Mouse (Mus musculus) neural tube, embryonic 11.5 days (tissue): ENCODE measurements around the gene Aurkb. TPM values are rescaled to one million over a fixed set of nuclear protein-coding genes. Genes with fewer than 3 reads are reported as not detected.
A peak's percentile ranks its signal among the peaks of the same experiment; 100 is the strongest.

Experiments used
- ATAC-seq: fragments of 200-750 bp; cut with Nextera tagmentation; 2 replicates; pipeline ENCODE4 v1.8.0; 2017; ENCODE audit warnings: moderate number of reproducible peaks, mild to moderate bottlenecking, moderate TSS enrichment, moderate library complexity; ENCODE audit not compliant: insufficient read depth, low FRiP score, low TSS enrichment
- DNase-seq: peaks from one replicate; pipeline ENCODE4 v3.0.0-alpha.2; 2015; ENCODE audit warnings: low spot score
- H3K27ac ChIP-seq: fragments of 300-500 bp; sonication (generic); 2 replicates; pipeline ENCODE4 v1.5.1; 2014; ENCODE audit warnings: low read depth, mild to moderate bottlenecking, low read length
- H3K27me3 ChIP-seq: fragments of 300-500 bp; sonication (generic); 2 replicates; pipeline ENCODE4 v1.6.1; 2014; ENCODE audit warnings: mild to moderate bottlenecking, low read length, mixed read lengths; ENCODE audit not compliant: control insufficient read depth, insufficient read depth
- H3K36me3 ChIP-seq: fragments of 300-500 bp; sonication (generic); 2 replicates; pipeline ENCODE4 v1.6.1; 2014; ENCODE audit warnings: mild to moderate bottlenecking, low read length, moderate library complexity, mixed read lengths; ENCODE audit not compliant: control insufficient read depth, insufficient read depth
- H3K4me1 ChIP-seq: fragments of 300-500 bp; sonication (generic); 2 replicates; pipeline ENCODE4 v1.6.1; 2014; ENCODE audit warnings: low read length, mixed read lengths; ENCODE audit not compliant: control insufficient read depth, insufficient read depth
- H3K4me2 ChIP-seq: fragments of 300-500 bp; sonication (generic); 2 replicates; pipeline ENCODE4 v1.6.1; 2014; ENCODE audit warnings: low read depth, mild to moderate bottlenecking, moderate library complexity
- H3K4me3 ChIP-seq: fragments of 300-500 bp; sonication (generic); 2 replicates; pipeline ENCODE4 v1.5.1; 2014; ENCODE audit warnings: low read depth, low read length
- H3K9ac ChIP-seq: fragments of 300-500 bp; sonication (generic); 2 replicates; pipeline ENCODE4 v1.6.1; 2014; ENCODE audit warnings: mild to moderate bottlenecking, low read length
- H3K9me3 ChIP-seq: fragments of 300-500 bp; sonication (generic); 2 replicates; pipeline ENCODE4 v1.6.1; 2016; ENCODE audit warnings: low read length; ENCODE audit not compliant: control insufficient read depth
- WGBS: fragments of 180-500 bp; shearing (Covaris S2); extraction: QIAGEN DNeasy Blood & Tissue Kit; methylation state at CpG from one replicate; pipeline ENCODE4 v1.1.7; 2014; 5-methylcytosine and 5-hydroxymethylcytosine counted together
- polyA plus RNA-seq: library from polyadenylated mRNA; unstranded; fragments of >200 nt; fragmentation: Nextera tagmentation; extraction: Ambion mirVana; gene quantifications from 2 replicates; pipeline ENCODE4 v1.2.1, GENCODE M21; 2014

The Aurkb gene
- polyA plus RNA-seq, 1 experiment from 2014 or later: 155 TPM

- ATAC-seq (no peak), DNase-seq (no peak)
- Histone ChIP-seq H3K9ac (no peak overlapping the region), H3K9me3 (no peaks in the 10 kb centered on the region), H3K27ac (no peak overlapping the region), H3K4me3 (no peak overlapping the region), H3K4me1 (no peaks in the 10 kb centered on the region), H3K4me2 (no peak overlapping the region), H3K27me3 (no peaks in the 10 kb centered on the region), H3K36me3 (no peaks in the 10 kb centered on the region)
- WGBS: 73% methylated on average over 6 of the region's 6 CpGs
These were observed 32.6 kb downstream of the Aurkb start for GRCm38 (mm10) chr11:69078041-69078440.

- Histone ChIP-seq H3K4me2 (no peak overlapping the region), H3K9ac (no peak overlapping the region), H3K27ac (no peak overlapping the region), H3K27me3 (no peaks in the 10 kb centered on the region), H3K4me1 (no peaks in the 10 kb centered on the region), H3K36me3 (no peaks in the 10 kb centered on the region), H3K4me3 (no peak overlapping the region), H3K9me3 (no peaks in the 10 kb centered on the region)
- ATAC-seq: no peak
- no peak for DNase-seq
- 66% methylated on average over 5 of the region's 5 CpGs for WGBS
These were observed 33.5 kb downstream of the Aurkb start for GRCm38 (mm10) chr11:69078805-69079438.

- 78% methylated on average over 15 of the region's 15 CpGs for WGBS
- Histone ChIP-seq H3K36me3 (no peaks in the 10 kb centered on the region), H3K9ac (no peak overlapping the region)
These were observed 34.8 kb downstream of the Aurkb start for GRCm38 (mm10) chr11:69080102-69080854.

GRCm38 (mm10) chr11:69080855-69081222 is 35.4 kb downstream of the Aurkb start:
- no peak for DNase-seq
- H3K4me1 ChIP-seq: no peaks in the 10 kb centered on the region

More at GRCm38 (mm10) chr11:69080102-69080854, 34.8 kb downstream of the Aurkb start:
- H3K27me3 ChIP-seq: no peaks in the 10 kb centered on the region
- DNase-seq (no peak), ATAC-seq (no peak)
- H3K4me1 ChIP-seq: no peaks in the 10 kb centered on the region
- H3K9me3 ChIP-seq: no peaks in the 10 kb centered on the region
- H3K4me3 ChIP-seq: no peak overlapping the region
- no peak overlapping the region for H3K27ac ChIP-seq
- H3K4me2 ChIP-seq: no peak overlapping the region

GRCm38 (mm10) chr11:69081613-69082012 is 36.2 kb downstream of the Aurkb start:
- Histone ChIP-seq H3K9ac (no peak overlapping the region), H3K9me3 (no peaks in the 10 kb centered on the region), H3K4me2 (no peak overlapping the region), H3K27me3 (no peaks in the 10 kb centered on the region), H3K4me1 (no peaks in the 10 kb centered on the region), H3K36me3 (no peaks in the 10 kb centered on the region), H3K27ac (no peak overlapping the region), H3K4me3 (no peak overlapping the region)
- ATAC-seq (no peak), DNase-seq (no peak)
- 81% methylated on average over 7 of the region's 7 CpGs for WGBS

More at GRCm38 (mm10) chr11:69080855-69081222, 35.4 kb downstream of the Aurkb start:
- Histone ChIP-seq H3K4me2 (no peak overlapping the region), H3K27ac (no peak overlapping the region), H3K4me3 (no peak overlapping the region), H3K9ac (no peak overlapping the region), H3K27me3 (no peaks in the 10 kb centered on the region), H3K36me3 (no peaks in the 10 kb centered on the region), H3K9me3 (no peaks in the 10 kb centered on the region)
- ATAC-seq: no peak
- WGBS: 83% methylated on average over 8 of the region's 8 CpGs

- H3K4me1 ChIP-seq: peaks cover 10% of the 10 kb centered on the region
- H3K9me3 ChIP-seq: no peaks in the 10 kb centered on the region
- no peak overlapping the region for H3K4me2 ChIP-seq
- 69% methylated on average over 6 of the region's 6 CpGs for WGBS
- DNase-seq (no peak), ATAC-seq (no peak)
- H3K36me3 ChIP-seq: no peaks in the 10 kb centered on the region
- no peaks in the 10 kb centered on the region for H3K27me3 ChIP-seq
- no peak overlapping the region for H3K4me3 ChIP-seq
- H3K9ac ChIP-seq: no peak overlapping the region
- no peak overlapping the region for H3K27ac ChIP-seq
These were observed 40.2 kb downstream of the Aurkb start for GRCm38 (mm10) chr11:69085608-69086007.

- ATAC-seq: no peak
- no peak for DNase-seq
- no peak overlapping the region for H3K4me3 ChIP-seq
- no peaks in the 10 kb centered on the region for H3K27me3 ChIP-seq
- H3K27ac ChIP-seq: no peak overlapping the region
- no peak overlapping the region for H3K4me2 ChIP-seq
- H3K9me3 ChIP-seq: no peaks in the 10 kb centered on the region
- H3K9ac ChIP-seq: no peak overlapping the region
- WGBS: 67% methylated on average over 6 of the region's 6 CpGs
- H3K36me3 ChIP-seq: no peaks in the 10 kb centered on the region
- H3K4me1 ChIP-seq: peaks cover 10% of the 10 kb centered on the region
These were observed 40.9 kb downstream of the Aurkb start for GRCm38 (mm10) chr11:69086390-69086789.

- Histone ChIP-seq H3K27ac (peak overlapping the region; percentile 40; the same call in 1 of the 2 replicates), H3K27me3 (no peaks in the 10 kb centered on the region), H3K36me3 (no peaks in the 10 kb centered on the region), H3K9ac (no peak overlapping the region), H3K4me2 (no peak overlapping the region), H3K4me1 (peaks cover 10% of the 10 kb centered on the region), H3K4me3 (no peak overlapping the region), H3K9me3 (no peaks in the 10 kb centered on the region)
- DNase-seq (no peak), ATAC-seq (no peak)
- 30% methylated on average over 4 of the region's 4 CpGs for WGBS
These were observed 41.6 kb downstream of the Aurkb start for GRCm38 (mm10) chr11:69087082-69087481.

GRCm38 (mm10) chr11:69087597-69087996 is 42.1 kb downstream of the Aurkb start:
- ATAC-seq (no peak), DNase-seq (no peak)
- H3K36me3 ChIP-seq: no peaks in the 10 kb centered on the region
- no peak overlapping the region; the same call in 1 of the 2 replicates for H3K9ac ChIP-seq
- H3K4me2 ChIP-seq: no peak overlapping the region
- peak overlapping the region; percentile 96; the same call in 1 of the 2 replicates for H3K4me3 ChIP-seq
- H3K4me1 ChIP-seq: peaks cover 10% of the 10 kb centered on the region
- no peak overlapping the region for H3K27ac ChIP-seq
- 77% methylated on average over 2 of the region's 2 CpGs for WGBS
- H3K9me3 ChIP-seq: no peaks in the 10 kb centered on the region
- H3K27me3 ChIP-seq: no peaks in the 10 kb centered on the region
